9 mouse cellular contexts compared by ENCODE assay signal in genomic region chr4:53844835-53845619, GRCm38 (mm10). TPM values are rescaled to one million over a fixed set of nuclear protein-coding genes. Genes with fewer than 3 reads are reported as not detected.
A peak's percentile ranks its signal among the peaks of the same experiment; 100 is the strongest.
DNase-seq lines count a peak whose midpoint lies in the region; ATAC-seq lines count a peak whose summit lies in the region.
"Had no signal": no experiment of that assay in that cellular context is flagged by ENCODE, and none has a peak within 500 bp of the region (broad histone marks: within the 10 kb centered on the region; RNA-seq: fewer than 3 reads in every experiment).

No protein-coding gene starts in this region.

- intact Hi-C loops in heart, postnatal 25 days (cut with DNase I) = loop anchor here (2.0 to 10.0 kb wide), 3 partner anchors 66 to 240 kb away; partner anchors contain the start of gene Tal2

- DNase-seq in heart, adult 11 months = peak; percentile 41
- DNase-seq in heart, postnatal 25 days (ENCODE audit: low spot score) = no peak
- peak; percentile 29 for DNase-seq in urinary bladder, postnatal 14 days (ENCODE audit: low spot score)
- DNase-seq in urinary bladder, postnatal 10 days (ENCODE audit: low spot score) = no peak
- DNase-seq in embryo, embryonic 10.5 days (ENCODE audit: low spot score) = peak; percentile 64
- no peak for DNase-seq in urinary bladder, adult 2 months (ENCODE audit: low spot score)

- no peaks in the 10 kb centered on the region for H3K27me3 ChIP-seq in kidney, embryonic 16.5 days (ENCODE audit: insufficient read depth, low read length)
- H3K27me3 ChIP-seq in midbrain, embryonic 16.5 days (ENCODE audit: control insufficient read depth, insufficient read depth, low read depth, low read length) = no peaks in the 10 kb centered on the region
- H3K27me3 ChIP-seq: neural tube, embryonic 13.5 days had no signal

- no peaks in the 10 kb centered on the region for H3K4me1 ChIP-seq in kidney, embryonic 16.5 days (ENCODE audit: insufficient read depth, low read length)
- no peaks in the 10 kb centered on the region for H3K4me1 ChIP-seq in midbrain, embryonic 16.5 days (ENCODE audit: control insufficient read depth, insufficient read depth, low read length)
- H3K4me1 ChIP-seq: neural tube, embryonic 13.5 days had no signal

- no peak overlapping the region for H3K4me3 ChIP-seq in kidney, embryonic 16.5 days (ENCODE audit: low read length)
- no peak overlapping the region for H3K4me3 ChIP-seq in midbrain, embryonic 16.5 days (ENCODE audit: low read depth, low read length)
- H3K4me3 ChIP-seq: neural tube, embryonic 13.5 days had no signal

- no peak overlapping the region for H3K4me2 ChIP-seq in kidney, embryonic 16.5 days (replicated peaks; ENCODE audit: low read depth, low read length)
- no peak overlapping the region for H3K4me2 ChIP-seq in midbrain, embryonic 16.5 days (ENCODE audit: low read length)
- H3K4me2 ChIP-seq: neural tube, embryonic 13.5 days had no signal

- 49% methylated on average over 6 of the region's 6 CpGs for WGBS in kidney, embryonic 16.5 days
- WGBS in midbrain, embryonic 16.5 days = 31% methylated on average over 6 of the region's 6 CpGs

- H3K27ac ChIP-seq in kidney, embryonic 16.5 days (ENCODE audit: low read length) = no peak overlapping the region
- no peak overlapping the region for H3K27ac ChIP-seq in midbrain, embryonic 16.5 days (ENCODE audit: low read length)
- H3K27ac ChIP-seq: neural tube, embryonic 13.5 days had no signal

- no peak overlapping the region for H3K9ac ChIP-seq in kidney, embryonic 16.5 days (replicated peaks; ENCODE audit: low read length)
- H3K9ac ChIP-seq in midbrain, embryonic 16.5 days (ENCODE audit: low read depth, low read length) = no peak overlapping the region
- H3K9ac ChIP-seq: neural tube, embryonic 13.5 days had no signal

- no peaks in the 10 kb centered on the region for H3K36me3 ChIP-seq in kidney, embryonic 16.5 days (ENCODE audit: insufficient read depth, low read length)
- no peaks in the 10 kb centered on the region for H3K36me3 ChIP-seq in midbrain, embryonic 16.5 days (ENCODE audit: control insufficient read depth, insufficient read depth, low read length)
- H3K36me3 ChIP-seq: neural tube, embryonic 13.5 days had no signal

- no peaks in the 10 kb centered on the region for H3K9me3 ChIP-seq in kidney, embryonic 16.5 days (ENCODE audit: low read length)
- no peaks in the 10 kb centered on the region for H3K9me3 ChIP-seq in midbrain, embryonic 16.5 days (replicated peaks; ENCODE audit: control insufficient read depth, low read length, poor library complexity, severe bottlenecking)
- H3K9me3 ChIP-seq: neural tube, embryonic 13.5 days had no signal

- 0 out of 2 replicates have a peak, but pooled peaks have one; percentile 23 for ATAC-seq in kidney, embryonic 16.5 days (ENCODE audit: low FRiP score, low TSS enrichment)
- ATAC-seq in midbrain, embryonic 16.5 days = peak; percentile 88

RNA-seq across cellular contexts. Expression of gene Tmem38b, which starts 19.2 kb away (rescaled TPM):
- 10 to 100 TPM; 18.2 to 19.3 TPM for total RNA-seq in heart, postnatal 25 days (2021)
- 7.4 and 9.1 TPM in 2 replicates for polyA plus RNA-seq in kidney, embryonic 16.5 days (2015; fragmentation: Nextera tagmentation; extraction: Ambion mirVana)
- 7.7 and 8.3 TPM in 2 replicates for polyA plus RNA-seq in midbrain, embryonic 16.5 days (2015; fragmentation: Nextera tagmentation; extraction: Ambion mirVana)
- 15.5 and 30.2 TPM in 2 replicates for polyA plus RNA-seq in urinary bladder, adult 2 months (2012; rRNA removed)

Comparison
In these comparisons a context has a peak if more than half of its experiments do, and no peak if none do; other contexts are left out.
1. DNase-seq: peak in heart, adult 11 months (single experiment), urinary bladder, postnatal 14 days (single experiment) and embryo, embryonic 10.5 days (single experiment); none in heart, postnatal 25 days (single experiment), urinary bladder, postnatal 10 days (single experiment) and urinary bladder, adult 2 months (single experiment).